Mouse (Mus musculus) hindbrain, embryonic 12.5 days (tissue): Measurements from ENCODE around the gene Hgfac. TPM values are rescaled to one million over a fixed set of nuclear protein-coding genes. Genes with fewer than 3 reads are reported as not detected.

Source experiments
- ATAC-seq: fragments of 200-750 bp; cut with Nextera tagmentation; 2 replicates; pipeline ENCODE4 v1.8.0; 2017; ENCODE audit warnings: moderate TSS enrichment; ENCODE audit not compliant: low FRiP score
- H3K27ac ChIP-seq: fragments of 300-500 bp; sonication (generic); 2 replicates; pipeline ENCODE4 v1.5.1; 2016; ENCODE audit warnings: mild to moderate bottlenecking
- H3K27me3 ChIP-seq: fragments of 300-500 bp; sonication (generic); 2 replicates; pipeline ENCODE4 v1.6.1; 2016; ENCODE audit warnings: mild to moderate bottlenecking
- H3K36me3 ChIP-seq: fragments of 300-500 bp; sonication (generic); 2 replicates; pipeline ENCODE4 v1.6.1; 2016; ENCODE audit warnings: mild to moderate bottlenecking
- H3K4me1 ChIP-seq: fragments of 300-500 bp; sonication (generic); 2 replicates; pipeline ENCODE4 v1.6.1; 2016
- H3K4me2 ChIP-seq: fragments of 300-500 bp; sonication (generic); replicated peaks from 2 replicates; pipeline ENCODE4 v1.6.1; 2016; ENCODE audit warnings: mild to moderate bottlenecking
- H3K4me3 ChIP-seq: fragments of 300-500 bp; sonication (generic); 2 replicates; pipeline ENCODE4 v1.5.1; 2016; ENCODE audit warnings: mild to moderate bottlenecking
- H3K9ac ChIP-seq: fragments of 300-500 bp; sonication (generic); 2 replicates; pipeline ENCODE4 v1.6.1; 2016; ENCODE audit warnings: mild to moderate bottlenecking, moderate library complexity
- H3K9me3 ChIP-seq: fragments of 300-500 bp; sonication (generic); replicated peaks from 2 replicates; pipeline ENCODE4 v1.6.1; 2016; ENCODE audit warnings: mild to moderate bottlenecking
- WGBS: fragments of 180-500 bp; shearing (Covaris S2); methylation state at CpG from one replicate; pipeline ENCODE4 v1.1.7; 2016; 5-methylcytosine and 5-hydroxymethylcytosine counted together
- polyA plus RNA-seq: library from polyadenylated mRNA; unstranded; fragments of >200 nt; fragmentation: Nextera tagmentation; extraction: Ambion mirVana; gene quantifications from 2 replicates; pipeline ENCODE4 v1.2.1, GENCODE M21; 2016

Gene Hgfac
- polyA plus RNA-seq, 1 experiment from 2014 or later, result 0.68 TPM

DNA sequence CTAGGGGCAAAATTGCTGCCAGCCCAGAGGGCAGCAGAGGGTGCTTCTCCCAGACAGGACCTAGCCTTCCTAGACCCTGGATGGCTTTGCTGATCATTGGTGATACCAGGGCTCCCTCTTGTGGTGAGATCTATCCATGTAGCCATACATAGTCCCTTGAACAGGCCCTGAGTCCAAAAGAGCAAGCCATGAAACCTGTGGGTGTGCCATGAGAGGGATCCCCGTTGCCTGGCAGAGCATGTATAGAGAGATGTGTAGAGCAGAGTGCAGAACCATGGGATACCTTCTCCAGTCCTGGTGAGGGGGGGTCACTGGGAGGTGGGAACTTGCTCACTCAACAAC is 1.8 kb downstream of the Hgfac start:
- 27% methylated on average over 1 of the region's 1 CpGs for WGBS

DNA sequence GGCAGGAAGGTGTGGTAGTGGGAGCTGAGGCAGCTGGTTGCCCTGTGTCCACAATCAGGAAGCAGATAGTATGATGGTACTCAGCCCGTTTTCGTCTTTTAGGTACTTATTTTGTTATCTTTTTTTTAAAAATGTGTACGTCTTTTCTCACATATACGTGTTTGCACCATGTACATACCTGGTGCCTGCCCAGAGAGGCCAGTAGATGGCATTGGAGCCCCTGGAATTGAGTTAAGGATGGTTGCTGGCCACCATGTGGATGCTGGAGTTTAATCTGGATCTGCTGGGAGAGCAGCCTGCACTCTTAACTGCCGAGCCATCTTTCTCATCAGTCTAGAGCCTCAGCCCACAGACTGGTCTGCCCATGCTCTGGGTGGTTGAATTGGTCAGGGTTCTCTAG is 9.2 kb downstream of the Hgfac start:
- WGBS, result 74% methylated on average over 5 of the region's 5 CpGs
- H3K36me3 ChIP-seq, result no peaks in the 10 kb centered on the region

More for the DNA sequence above, 1.8 kb downstream of the Hgfac start:
- Histone ChIP-seq H3K27me3 (no peaks in the 10 kb centered on the region), H3K9ac (no peak overlapping the region), H3K27ac (no peak overlapping the region), H3K4me3 (no peak overlapping the region), H3K4me2 (no peak overlapping the region), H3K9me3 (no peaks in the 10 kb centered on the region), H3K4me1 (no peaks in the 10 kb centered on the region), H3K36me3 (no peaks in the 10 kb centered on the region)
- peak; percentile 79 for ATAC-seq

DNA sequence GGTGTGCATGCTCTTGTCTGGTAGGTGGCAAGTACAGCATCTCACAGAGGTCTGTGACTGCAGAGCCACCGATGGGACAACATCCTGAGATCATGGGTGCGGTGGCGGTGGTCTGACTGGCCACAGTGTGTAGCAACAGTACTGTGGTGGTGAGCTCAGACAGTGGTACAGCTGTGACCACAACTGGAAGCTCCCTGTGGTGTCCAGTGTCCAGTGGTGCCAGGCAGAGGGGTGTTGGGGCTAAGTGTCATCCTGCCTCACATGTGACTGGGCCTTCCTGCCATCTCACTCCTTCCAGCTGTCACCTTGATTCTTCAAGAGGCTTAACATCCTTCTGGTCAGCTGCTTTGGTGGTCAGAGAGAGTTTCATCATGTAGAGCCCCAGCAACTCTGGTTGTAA is 13.3 kb downstream of the Hgfac start:
- Histone ChIP-seq H3K9me3 (no peaks in the 10 kb centered on the region), H3K9ac (no peak overlapping the region), H3K4me3 (no peak overlapping the region), H3K27me3 (peaks cover 34% of the 10 kb centered on the region), H3K4me1 (peaks cover 19% of the 10 kb centered on the region), H3K4me2 (no peak overlapping the region), H3K27ac (no peak overlapping the region), H3K36me3 (no peaks in the 10 kb centered on the region)
- no peak for ATAC-seq
- 90% methylated on average over 3 of the region's 3 CpGs for WGBS

More for the DNA sequence above, 9.2 kb downstream of the Hgfac start:
- no peak for ATAC-seq
- no peaks in the 10 kb centered on the region for H3K27me3 ChIP-seq
- no peak overlapping the region for H3K27ac ChIP-seq
- no peak overlapping the region for H3K9ac ChIP-seq
- H3K4me1 ChIP-seq, result no peaks in the 10 kb centered on the region
- no peak overlapping the region for H3K4me3 ChIP-seq
- H3K4me2 ChIP-seq, result no peak overlapping the region
- H3K9me3 ChIP-seq, result no peaks in the 10 kb centered on the region

DNA sequence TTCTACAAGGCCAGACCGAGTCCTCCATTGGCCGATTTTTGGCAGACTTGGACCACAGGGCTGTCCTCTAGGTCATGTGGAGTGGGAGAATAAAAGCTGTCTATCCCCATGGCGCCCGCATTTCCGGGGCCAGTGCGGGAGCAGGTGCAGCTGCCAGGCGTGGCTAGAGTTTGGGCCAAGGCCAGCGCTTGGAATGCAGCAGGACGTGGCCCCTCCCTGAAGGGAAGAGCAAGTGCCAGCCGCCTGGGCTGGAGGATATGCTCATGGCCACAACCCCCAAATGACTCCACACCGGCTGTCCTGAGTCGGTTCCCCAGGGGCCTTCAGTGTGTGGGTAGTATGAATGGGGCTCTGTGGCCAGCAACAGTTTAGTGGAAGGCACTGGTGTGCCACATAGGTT is 13.8 kb downstream of the Hgfac start:
- no peak overlapping the region for H3K9ac ChIP-seq
- no peaks in the 10 kb centered on the region for H3K36me3 ChIP-seq
- peaks cover 19% of the 10 kb centered on the region for H3K4me1 ChIP-seq
- 78% methylated on average over 12 of the region's 12 CpGs for WGBS
- no peak overlapping the region for H3K4me3 ChIP-seq
- no peak overlapping the region for H3K27ac ChIP-seq
- ATAC-seq, result 0 out of 2 replicates have a peak, but pooled peaks have one; percentile 7
- H3K27me3 ChIP-seq, result peaks cover 35% of the 10 kb centered on the region
- H3K4me2 ChIP-seq, result no peak overlapping the region
- no peaks in the 10 kb centered on the region for H3K9me3 ChIP-seq

DNA sequence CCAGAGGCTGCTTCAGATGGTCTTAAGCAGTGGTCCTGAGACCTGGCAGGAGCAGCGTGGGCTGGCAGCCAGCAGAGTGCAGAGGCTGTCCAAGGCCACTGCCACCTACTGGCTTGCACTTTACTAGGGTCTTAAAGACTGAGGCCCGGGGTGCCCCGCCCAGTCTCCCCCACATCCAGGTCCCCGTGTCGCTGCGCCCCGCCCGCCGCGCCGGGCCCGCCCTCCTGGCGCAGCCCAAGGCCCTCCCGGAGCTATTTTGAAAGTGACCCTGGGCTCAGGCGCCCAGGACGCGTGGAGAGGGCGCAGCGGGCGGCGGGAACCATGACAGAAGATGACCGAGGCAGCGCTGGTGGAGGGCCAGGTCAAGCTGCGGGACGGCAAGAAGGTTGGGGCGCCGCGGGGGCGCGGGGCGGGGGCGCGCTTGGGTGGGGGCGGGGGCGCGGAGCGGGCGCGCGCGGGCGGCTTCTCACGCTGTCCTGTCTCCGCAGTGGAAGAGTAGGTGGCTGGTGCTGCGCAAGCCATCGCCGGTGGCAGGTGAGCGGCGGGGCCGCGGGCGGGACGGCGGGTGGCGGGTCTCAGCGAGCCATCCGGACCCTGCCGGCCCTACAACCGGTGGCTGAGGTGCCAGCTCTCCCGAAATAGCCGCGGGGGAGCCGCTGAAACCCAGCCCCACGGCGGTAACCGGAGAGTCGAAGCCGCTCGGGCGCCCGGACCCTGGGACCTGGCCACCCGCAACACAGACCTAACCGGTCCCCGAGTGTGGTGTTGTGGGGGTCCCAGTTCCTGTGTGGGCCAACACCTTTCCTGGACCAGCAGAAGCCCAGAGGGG is 15.5 kb downstream of the Hgfac start, which contains the start of gene Dok7:
Dok7 (plus strand) TSS at position 163 of the 829 bp plus-strand sequence.
- Histone ChIP-seq H3K4me2 (peak within 1 kb of the TSS; percentile 85), H3K9ac (peak within 1 kb of the TSS; percentile 61), H3K27ac (no peak within 1 kb of the TSS), H3K27me3 (peaks cover 40% of the 10 kb centered on the region), H3K4me1 (peaks cover 19% of the 10 kb centered on the region), H3K4me3 (peak within 1 kb of the TSS; percentile 48), H3K9me3 (no peaks in the 10 kb centered on the region), H3K36me3 (no peaks in the 10 kb centered on the region)
- ATAC-seq, result peak; percentile 62
- 2% methylated on average over 46 of the region's 74 CpGs for WGBS

DNA sequence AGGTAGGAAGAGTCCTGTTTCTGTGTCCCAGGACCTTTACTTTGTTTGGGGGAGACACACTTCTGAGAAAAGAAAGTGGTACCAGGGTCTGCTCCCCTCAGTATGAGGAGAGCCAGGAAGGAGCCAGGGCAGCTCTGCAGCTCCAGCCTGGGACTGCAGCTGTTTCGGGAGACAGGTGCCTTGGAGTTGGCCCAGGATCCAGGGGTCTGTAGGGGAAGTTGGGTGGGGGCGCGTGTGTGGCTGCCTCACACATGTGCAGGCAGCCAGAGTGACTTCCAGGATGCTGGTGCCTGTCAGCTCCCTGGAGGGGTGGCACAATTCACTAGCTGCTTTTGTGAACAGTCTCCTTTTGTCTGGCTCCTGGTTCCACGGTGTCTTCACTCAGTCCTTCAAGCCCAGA is 16.3 kb downstream of the Hgfac start:
- Histone ChIP-seq H3K27me3 (peaks cover 40% of the 10 kb centered on the region), H3K9ac (peak overlapping the region; percentile 61), H3K4me3 (peak overlapping the region; percentile 48)

DNA sequence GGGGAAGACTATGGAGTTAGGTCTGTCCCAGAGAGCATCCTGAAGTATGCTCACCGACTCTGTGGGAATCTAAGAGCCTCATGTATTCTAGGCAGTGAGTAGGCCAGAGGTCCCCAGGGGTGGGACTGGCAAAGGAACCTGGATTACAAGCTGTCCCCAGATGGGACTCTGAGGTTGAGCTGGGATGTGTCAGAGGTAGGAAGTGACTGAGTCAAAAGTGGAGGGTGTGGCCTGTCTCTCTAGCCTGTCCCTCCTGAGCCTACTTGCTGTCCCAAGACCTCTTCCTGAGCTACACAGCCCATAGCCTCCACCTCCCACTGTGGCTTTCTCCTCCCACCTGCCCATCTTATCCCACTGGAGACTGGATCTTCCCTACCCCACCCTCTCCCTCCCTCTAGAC is 16.9 kb downstream of the Hgfac start:
- Histone ChIP-seq H3K36me3 (no peaks in the 10 kb centered on the region), H3K9me3 (no peaks in the 10 kb centered on the region), H3K4me1 (peaks cover 19% of the 10 kb centered on the region), H3K4me2 (no peak overlapping the region), H3K27me3 (peaks cover 40% of the 10 kb centered on the region), H3K27ac (no peak overlapping the region), H3K4me3 (no peak overlapping the region), H3K9ac (no peak overlapping the region)
- 61% methylated on average over 1 of the region's 1 CpGs for WGBS
- no peak for ATAC-seq

More for the DNA sequence above, 16.3 kb downstream of the Hgfac start:
- Histone ChIP-seq H3K4me2 (peak overlapping the region; percentile 85), H3K27ac (no peak overlapping the region), H3K9me3 (no peaks in the 10 kb centered on the region), H3K36me3 (no peaks in the 10 kb centered on the region), H3K4me1 (peaks cover 19% of the 10 kb centered on the region)
- ATAC-seq, result no peak
- 20% methylated on average over 4 of the region's 4 CpGs for WGBS

DNA sequence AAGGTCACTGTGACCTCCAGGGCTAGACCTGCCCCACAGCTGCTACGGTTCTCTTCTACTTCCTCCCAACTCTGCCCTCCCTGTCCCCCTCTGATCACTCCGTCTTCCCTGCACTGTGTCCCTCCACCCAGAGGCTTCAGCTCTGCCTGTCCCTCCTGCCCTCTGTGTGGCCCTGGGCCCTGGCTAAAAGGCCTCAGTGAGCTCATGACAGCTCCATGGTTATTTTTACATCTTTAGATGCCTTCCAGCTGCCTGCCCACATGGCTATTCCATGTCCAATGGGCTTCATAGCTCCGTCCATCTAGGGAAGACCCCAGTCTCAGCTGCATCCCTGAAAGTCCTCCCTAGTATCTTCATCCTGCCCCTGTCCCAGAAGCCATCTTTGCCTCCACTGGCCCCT is 18.8 kb downstream of the Hgfac start:
- Histone ChIP-seq H3K36me3 (no peaks in the 10 kb centered on the region), H3K9me3 (no peaks in the 10 kb centered on the region), H3K4me3 (no peak overlapping the region), H3K27ac (no peak overlapping the region), H3K27me3 (peaks cover 40% of the 10 kb centered on the region), H3K4me2 (no peak overlapping the region), H3K4me1 (peaks cover 19% of the 10 kb centered on the region), H3K9ac (no peak overlapping the region)
- no peak for ATAC-seq
- 71% methylated on average over 3 of the region's 3 CpGs for WGBS

DNA sequence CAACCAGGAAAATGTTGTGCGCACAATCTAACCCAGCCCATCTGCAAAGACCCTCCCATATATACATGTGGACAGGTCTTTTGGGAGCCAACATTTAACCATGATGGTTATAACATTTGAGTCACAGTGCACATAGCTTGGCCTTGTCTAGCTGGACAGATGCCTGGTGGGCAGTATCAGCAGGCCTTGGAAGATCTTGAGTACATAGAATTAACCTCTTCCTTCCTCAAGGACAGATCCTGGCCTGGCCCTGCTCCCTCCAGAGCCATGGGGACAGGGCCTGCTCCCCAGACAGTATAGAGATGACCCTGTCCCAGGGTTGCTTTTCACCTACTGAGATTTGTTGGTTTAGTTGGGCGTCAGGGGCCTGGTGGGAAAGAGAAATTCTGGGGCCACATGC is 28.5 kb downstream of the Hgfac start:
- WGBS, result 83% methylated on average over 2 of the region's 2 CpGs
- no peak overlapping the region for H3K9ac ChIP-seq
- no peak overlapping the region for H3K4me2 ChIP-seq
- H3K27me3 ChIP-seq, result no peaks in the 10 kb centered on the region
- H3K36me3 ChIP-seq, result no peaks in the 10 kb centered on the region
- ATAC-seq, result no peak
- H3K9me3 ChIP-seq, result no peaks in the 10 kb centered on the region
- H3K27ac ChIP-seq, result no peak overlapping the region
- no peak overlapping the region for H3K4me3 ChIP-seq
- peaks cover 10% of the 10 kb centered on the region for H3K4me1 ChIP-seq

DNA sequence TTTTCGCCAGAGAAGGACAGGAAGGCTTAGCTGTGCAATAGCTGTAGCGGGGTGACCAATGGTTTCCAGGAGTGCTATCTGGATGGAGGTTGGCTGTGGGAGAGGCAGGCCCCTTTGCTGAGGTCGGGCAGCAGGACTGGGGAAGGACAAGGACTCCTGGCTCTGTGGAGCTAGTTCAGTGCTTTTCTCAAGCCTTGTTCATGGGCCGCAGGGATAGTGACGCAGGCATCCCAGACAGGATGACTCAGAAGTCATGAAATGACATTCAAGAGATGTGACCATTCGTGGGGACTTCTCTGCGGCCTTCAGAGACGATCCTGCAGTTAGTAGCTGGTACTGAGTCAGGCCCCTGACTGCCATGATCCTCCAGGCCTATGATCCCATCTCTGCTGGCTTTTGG is 29.0 kb downstream of the Hgfac start:
- Histone ChIP-seq H3K36me3 (no peaks in the 10 kb centered on the region), H3K9ac (no peak overlapping the region), H3K4me2 (no peak overlapping the region), H3K4me3 (no peak overlapping the region), H3K4me1 (peaks cover 10% of the 10 kb centered on the region), H3K9me3 (no peaks in the 10 kb centered on the region), H3K27ac (no peak overlapping the region), H3K27me3 (no peaks in the 10 kb centered on the region)
- whole genome bisulfite sequencing, result 88% methylated on average over 8 of the region's 8 CpGs
- ATAC-seq, result no peak

DNA sequence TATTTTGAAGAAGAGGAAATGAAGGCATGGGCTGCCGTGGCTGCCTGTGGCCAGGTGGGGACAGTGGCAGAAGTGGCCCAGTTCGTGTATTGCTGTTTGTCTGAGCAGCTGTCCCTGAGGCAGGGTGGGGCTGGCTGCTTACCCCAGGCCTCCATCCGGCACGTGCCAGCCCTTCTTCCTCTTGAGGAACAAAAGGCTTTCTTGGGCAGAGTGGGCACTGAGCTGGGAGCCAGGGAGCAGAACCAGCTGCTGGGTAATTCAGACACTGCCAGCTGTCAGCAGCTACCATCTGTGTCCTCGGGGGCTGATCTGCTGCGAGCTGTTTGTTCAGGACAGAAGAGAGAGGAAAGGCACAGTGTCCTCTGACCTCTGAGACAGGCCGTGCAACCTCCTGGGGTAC is 29.6 kb downstream of the Hgfac start:
- no peak overlapping the region for H3K9ac ChIP-seq
- no peak overlapping the region for H3K4me2 ChIP-seq
- ATAC-seq, result peak; percentile 59
- no peaks in the 10 kb centered on the region for H3K36me3 ChIP-seq
- H3K9me3 ChIP-seq, result no peaks in the 10 kb centered on the region
- WGBS, result 35% methylated on average over 7 of the region's 7 CpGs
- no peaks in the 10 kb centered on the region for H3K27me3 ChIP-seq
- no peak overlapping the region for H3K4me3 ChIP-seq
- peak overlapping the region; percentile 62; the same call in 1 of the 2 replicates for H3K27ac ChIP-seq
- peaks cover 10% of the 10 kb centered on the region for H3K4me1 ChIP-seq

DNA sequence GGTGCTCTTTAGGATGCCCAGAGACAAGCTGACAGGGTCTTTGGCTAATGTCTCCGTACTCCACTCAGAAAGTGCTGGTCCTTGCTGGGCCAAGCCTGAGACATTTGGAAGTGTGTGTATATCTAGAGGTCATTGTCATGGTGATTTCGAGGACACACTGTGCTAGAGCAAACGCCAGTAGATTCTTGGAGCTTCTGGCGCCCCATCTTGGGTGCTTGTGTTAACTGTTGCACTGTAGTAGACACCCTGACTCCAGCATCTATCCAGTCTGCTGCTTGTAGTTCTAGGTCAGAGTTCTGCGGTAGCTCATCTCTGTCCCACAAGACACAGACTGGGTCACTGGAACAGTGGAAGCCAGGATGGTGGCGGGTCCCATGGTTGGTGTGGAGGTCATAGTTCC is 30.5 kb downstream of the Hgfac start:
- no peak overlapping the region for H3K4me3 ChIP-seq
- no peak for ATAC-seq
- H3K4me1 ChIP-seq, result peaks cover 10% of the 10 kb centered on the region
- H3K36me3 ChIP-seq, result no peaks in the 10 kb centered on the region
- H3K9me3 ChIP-seq, result no peaks in the 10 kb centered on the region
- no peak overlapping the region for H3K4me2 ChIP-seq
- no peaks in the 10 kb centered on the region for H3K27me3 ChIP-seq
- no peak overlapping the region for H3K9ac ChIP-seq
- no peak overlapping the region for H3K27ac ChIP-seq
- 96% methylated on average over 6 of the region's 6 CpGs for WGBS

DNA sequence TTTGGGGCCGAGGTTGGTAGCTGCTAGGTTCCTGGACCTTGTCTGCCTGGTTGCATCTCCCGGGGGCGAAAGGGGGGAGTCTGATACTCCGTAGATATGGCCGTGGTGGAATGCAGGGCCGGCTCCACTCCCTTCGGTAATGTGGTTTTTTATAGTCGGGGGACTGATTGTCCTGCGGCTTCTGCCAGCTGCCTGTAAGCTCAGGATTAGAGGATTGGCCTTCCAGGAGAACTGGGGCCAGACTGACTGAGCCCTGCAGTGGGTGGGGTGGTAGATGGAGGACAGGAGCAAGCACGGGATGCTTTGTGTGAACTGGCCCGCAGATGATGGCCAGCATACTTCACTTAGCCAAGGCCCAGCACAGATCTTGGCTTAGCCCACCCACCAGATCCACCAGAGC is 31.9 kb downstream of the Hgfac start:
- Histone ChIP-seq H3K9ac (no peak overlapping the region), H3K36me3 (no peaks in the 10 kb centered on the region), H3K4me2 (no peak overlapping the region), H3K4me3 (no peak overlapping the region), H3K9me3 (no peaks in the 10 kb centered on the region), H3K4me1 (peaks cover 10% of the 10 kb centered on the region), H3K27ac (no peak overlapping the region), H3K27me3 (0 out of 2 replicates have a peak, but pooled peaks cover 3% of the 10 kb centered on the region)
- WGBS, result 82% methylated on average over 11 of the region's 11 CpGs
- ATAC-seq, result no peak
